Mouse (Mus musculus) myocyte (in vitro differentiated cells): ENCODE measurements at regions not wholly inside any gene's neighbourhood (a gene's known extent, or its start where the extent isn't known, plus 50 kb on each side); places are given as distances from the start of the nearest gene placed in this dataset.

Experiments
- CEBPB ChIP-seq: IDR thresholded peaks from 2 replicates; pipeline ENCODE4 v1.6.1; 2011; ENCODE audit warnings: mild to moderate bottlenecking, moderate library complexity; ENCODE audit not compliant: poor library complexity, insufficient read depth, severe bottlenecking
- E2F4 ChIP-seq: IDR thresholded peaks from one replicate; pipeline ENCODE4 v1.6.1; 2011; ENCODE audit warnings: mild to moderate bottlenecking, control low read depth, moderate library complexity; ENCODE audit not compliant: insufficient read depth
- MAX ChIP-seq: IDR thresholded peaks from one replicate; pipeline ENCODE4 v1.6.1; 2011; ENCODE audit warnings: low read depth, mild to moderate bottlenecking, control low read depth
- MYOD1 ChIP-seq, 3 experiments: IDR thresholded peaks; one replicate each; pipeline ENCODE4 v1.6.1; 2011; ENCODE audit warnings: control low read depth in 2 of 3, low read depth in 2 of 3, mild to moderate bottlenecking in 2 of 3, moderate library complexity in 1 of 3; ENCODE audit not compliant: insufficient read length in 2 of 3, control insufficient read depth in 1 of 3
- MYOG ChIP-seq, 3 experiments: IDR thresholded peaks; one replicate each; pipeline ENCODE4 v1.6.1; 2011; ENCODE audit warnings: control low read depth in 2 of 3, low read depth in 2 of 3, mild to moderate bottlenecking in 2 of 3; ENCODE audit not compliant: insufficient read length in 2 of 3, control insufficient read depth in 1 of 3, insufficient read depth in 1 of 3
- POLR2A ChIP-seq: IDR thresholded peaks from one replicate; pipeline ENCODE4 v1.6.1; 2011; ENCODE audit warnings: low read depth, mild to moderate bottlenecking, control low read depth, moderate library complexity; ENCODE audit not compliant: insufficient read length
- TCF12 ChIP-seq: IDR thresholded peaks from one replicate; pipeline ENCODE4 v1.6.1; 2011; ENCODE audit warnings: mild to moderate bottlenecking, control low read depth; ENCODE audit not compliant: poor library complexity, insufficient read depth, severe bottlenecking
- TCF3 ChIP-seq: IDR thresholded peaks from one replicate; pipeline ENCODE4 v1.6.1; 2011; ENCODE audit warnings: low read depth, control low read depth; ENCODE audit not compliant: insufficient read length
- USF1 ChIP-seq: IDR thresholded peaks from one replicate; pipeline ENCODE4 v1.6.1; 2011; ENCODE audit warnings: low read depth, mild to moderate bottlenecking, control low read depth, moderate library complexity

GRCm38 (mm10) chr1:179854288-179854965 lies 50.9 kb upstream of the Ahctf1 start:
- TF ChIP-seq USF1 (no peak), POLR2A (no peak), CEBPB (no peak), TCF3 (no peak), MAX (no peak), MYOG (IDR thresholded peaks at IDR 0.05; ENCODE audit: control insufficient read depth in 1 of 3, insufficient read depth in 1 of 3, insufficient read length in 2 of 3, low read depth in 2 of 3) (no peak), TCF12 (no peak), E2F4 (no peak), MYOD1 (IDR thresholded peaks at IDR 0.05; ENCODE audit: control insufficient read depth in 1 of 3, insufficient read length in 2 of 3, low read depth in 2 of 3) (no peak)
